Mouse (Mus musculus) cerebellum, postnatal 25 days (tissue): ENCODE measurements around the gene Slc46a3.
A peak's percentile ranks its signal among the peaks of the same experiment; 100 is the strongest.
"Not testable (repeated sequence)": the region's sequence is repeated elsewhere in the genome, so short reads cannot be mapped to it uniquely, and the experiment has no call there.

Experiments
- DNase-seq, 2 experiments: peaks; one replicate each; pipeline ENCODE4 v3.0.0; 2021; ENCODE audit warnings: mixed read lengths in 2 of 2

Slc46a3 gene

GRCm38 (mm10) chr5:147894455-147895076 lies at the start of gene Slc46a3:
Slc46a3 (minus strand) TSS chr5:147894815.
- peak; percentile 97 to 99 for DNase-seq

GRCm38 (mm10) chr5:147939226-147939625 lies 44.6 kb upstream of the Slc46a3 start:
- DNase-seq = peak; percentile 50 to 65

GRCm38 (mm10) chr5:147935096-147935495 lies 40.5 kb upstream of the Slc46a3 start:
- DNase-seq = no peak

GRCm38 (mm10) chr5:147928668-147929497 lies 34.3 kb upstream of the Slc46a3 start:
- DNase-seq = no peak

- peak; percentile 24 to 47 for DNase-seq
These were observed 31.5 kb upstream of the Slc46a3 start for GRCm38 (mm10) chr5:147925935-147926604.

GRCm38 (mm10) chr5:147924621-147925020 lies 30.0 kb upstream of the Slc46a3 start:
- DNase-seq = no peak

GRCm38 (mm10) chr5:147918044-147918846 lies 23.6 kb upstream of the Slc46a3 start:
- no peak for DNase-seq

GRCm38 (mm10) chr5:147916171-147916570 lies 21.6 kb upstream of the Slc46a3 start:
- no peak for DNase-seq

- no peak for DNase-seq
These were observed 20.5 kb upstream of the Slc46a3 start for GRCm38 (mm10) chr5:147915038-147915566.

GRCm38 (mm10) chr5:147913241-147913842 lies 18.7 kb upstream of the Slc46a3 start:
- DNase-seq = peak in 1 of 2 experiments; percentile 9

GRCm38 (mm10) chr5:147911744-147912143 lies 17.1 kb upstream of the Slc46a3 start:
- DNase-seq = no peak

- DNase-seq = peak in 1 of 2 experiments; percentile 8
These were observed 16.3 kb upstream of the Slc46a3 start for GRCm38 (mm10) chr5:147910807-147911509.

- DNase-seq = no peak
These were observed 13.2 kb upstream of the Slc46a3 start for GRCm38 (mm10) chr5:147907851-147908250.

- no peak for DNase-seq
These were observed 12.5 kb upstream of the Slc46a3 start for GRCm38 (mm10) chr5:147907144-147907543.

GRCm38 (mm10) chr5:147903166-147903565 lies 8.6 kb upstream of the Slc46a3 start:
- no peak for DNase-seq

GRCm38 (mm10) chr5:147902008-147902757 lies 7.6 kb upstream of the Slc46a3 start:
- DNase-seq = no peak

GRCm38 (mm10) chr5:147898968-147899549 lies 4.4 kb upstream of the Slc46a3 start:
- DNase-seq = no peak

- DNase-seq = no peak
These were observed 3.6 kb upstream of the Slc46a3 start for GRCm38 (mm10) chr5:147898254-147898653.

GRCm38 (mm10) chr5:147896501-147896900 lies 1.9 kb upstream of the Slc46a3 start:
- not testable (repeated sequence) for DNase-seq
